Mouse (Mus musculus) midbrain, embryonic 10.5 days (tissue): Measurements from ENCODE around the gene Aifm1. TPM values are rescaled to one million over a fixed set of nuclear protein-coding genes. Genes with fewer than 3 reads are reported as not detected.

Experiments used
- DNase-seq: peaks from one replicate; pipeline ENCODE4 v3.0.0-alpha.2; 2017; ENCODE audit warnings: low spot score
- H3K27ac ChIP-seq: fragments of 300-500 bp; sonication (generic); replicated peaks from 2 replicates; pipeline ENCODE4 v1.5.1; 2016; ENCODE audit warnings: mild to moderate bottlenecking
- H3K27me3 ChIP-seq: fragments of 300-500 bp; sonication (generic); 2 replicates; pipeline ENCODE4 v1.6.1; 2016; ENCODE audit warnings: low read depth, mild to moderate bottlenecking; ENCODE audit not compliant: poor library complexity, severe bottlenecking
- H3K36me3 ChIP-seq: fragments of 300-500 bp; sonication (generic); 2 replicates; pipeline ENCODE4 v1.6.1; 2016; ENCODE audit warnings: mild to moderate bottlenecking, moderate library complexity
- H3K4me1 ChIP-seq: fragments of 300-500 bp; sonication (generic); 2 replicates; pipeline ENCODE4 v1.6.1; 2016
- H3K4me3 ChIP-seq: fragments of 300-500 bp; sonication (generic); 2 replicates; pipeline ENCODE4 v1.5.1; 2016; ENCODE audit warnings: mild to moderate bottlenecking, moderate library complexity
- H3K9me3 ChIP-seq: fragments of 300-500 bp; sonication (generic); replicated peaks from 2 replicates; pipeline ENCODE4 v1.6.1; 2016; ENCODE audit warnings: mild to moderate bottlenecking
- WGBS: fragments of 180-500 bp; shearing (Covaris S2); methylation state at CpG from one replicate; pipeline ENCODE4 v1.1.7; 2016; 5-methylcytosine and 5-hydroxymethylcytosine counted together
- polyA plus RNA-seq: library from polyadenylated mRNA; unstranded; fragments of >200 nt; fragmentation: Nextera tagmentation; extraction: Ambion mirVana; gene quantifications from 2 replicates; pipeline ENCODE4 v1.2.1, GENCODE M21; 2016

The Aifm1 gene
- polyA plus RNA-seq, 1 experiment from 2014 or later, result 73.1 TPM

- Histone ChIP-seq H3K9me3 (no peaks in the 10 kb centered on the region), H3K36me3 (no peaks in the 10 kb centered on the region), H3K27me3 (peaks cover 3% of the 10 kb centered on the region; the same call in 1 of the 2 replicates), H3K4me3 (no peak overlapping the region), H3K4me1 (no peaks in the 10 kb centered on the region; the same call in 1 of the 2 replicates), H3K27ac (no peak overlapping the region)
- WGBS, result 43% methylated on average over 6 of the region's 6 CpGs
- DNase-seq, result no peak
Measured at GRCm38 (mm10) chrX:48433527-48433899, 79.8 kb downstream of the Aifm1 start.

GRCm38 (mm10) chrX:48432599-48433526, 80.5 kb downstream of the Aifm1 start:
- no peaks in the 10 kb centered on the region for H3K9me3 ChIP-seq
- no peak for DNase-seq
- H3K27ac ChIP-seq, result no peak overlapping the region
- no peaks in the 10 kb centered on the region for H3K36me3 ChIP-seq
- no peaks in the 10 kb centered on the region; the same call in 1 of the 2 replicates for H3K4me1 ChIP-seq
- no peak overlapping the region for H3K4me3 ChIP-seq
- peaks cover 3% of the 10 kb centered on the region; the same call in 1 of the 2 replicates for H3K27me3 ChIP-seq
- WGBS, result 73% methylated on average over 15 of the region's 15 CpGs

GRCm38 (mm10) chrX:48429538-48429937, 83.8 kb downstream of the Aifm1 start:
- no peak overlapping the region for H3K4me3 ChIP-seq
- peaks cover 3% of the 10 kb centered on the region; the same call in 1 of the 2 replicates for H3K27me3 ChIP-seq
- no peaks in the 10 kb centered on the region; the same call in 1 of the 2 replicates for H3K4me1 ChIP-seq
- 35% methylated on average over 6 of the region's 6 CpGs for WGBS
- H3K36me3 ChIP-seq, result no peaks in the 10 kb centered on the region
- DNase-seq, result no peak
- no peak overlapping the region for H3K27ac ChIP-seq
- H3K9me3 ChIP-seq, result no peaks in the 10 kb centered on the region

GRCm38 (mm10) chrX:48429100-48429499, 84.3 kb downstream of the Aifm1 start:
- H3K4me3 ChIP-seq, result no peak overlapping the region
- no peak overlapping the region for H3K27ac ChIP-seq
- no peaks in the 10 kb centered on the region; the same call in 1 of the 2 replicates for H3K4me1 ChIP-seq
- no peaks in the 10 kb centered on the region for H3K9me3 ChIP-seq
- H3K36me3 ChIP-seq, result no peaks in the 10 kb centered on the region
- H3K27me3 ChIP-seq, result peaks cover 3% of the 10 kb centered on the region; the same call in 1 of the 2 replicates
- no peak for DNase-seq

DNA sequence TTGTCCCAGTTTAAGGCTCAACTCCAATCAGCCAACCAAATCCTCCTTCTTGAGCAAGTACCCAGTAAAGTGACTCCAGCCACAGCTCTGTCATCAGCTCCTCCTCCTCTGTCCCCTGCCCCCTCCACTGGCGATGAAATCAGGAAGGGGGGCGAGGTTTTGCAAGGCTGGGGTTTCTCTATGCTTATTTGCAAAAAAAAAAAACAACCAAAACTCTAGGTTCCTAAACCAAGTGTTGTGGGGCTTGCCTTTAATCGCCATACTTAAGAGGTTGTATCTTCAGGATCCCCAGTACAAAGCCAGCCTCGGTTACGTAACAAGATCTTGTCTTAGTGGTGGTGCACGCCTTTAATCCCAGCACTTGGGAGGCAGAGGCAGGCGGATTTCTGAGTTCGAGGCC, 84.7 kb downstream of the Aifm1 start:
- 85% methylated on average over 8 of the region's 8 CpGs for WGBS
- Histone ChIP-seq H3K4me1 (no peaks in the 10 kb centered on the region; the same call in 1 of the 2 replicates), H3K36me3 (no peaks in the 10 kb centered on the region), H3K27me3 (peaks cover 3% of the 10 kb centered on the region; the same call in 1 of the 2 replicates), H3K4me3 (no peak overlapping the region), H3K27ac (no peak overlapping the region), H3K9me3 (no peaks in the 10 kb centered on the region)
- DNase-seq, result no peak

DNA sequence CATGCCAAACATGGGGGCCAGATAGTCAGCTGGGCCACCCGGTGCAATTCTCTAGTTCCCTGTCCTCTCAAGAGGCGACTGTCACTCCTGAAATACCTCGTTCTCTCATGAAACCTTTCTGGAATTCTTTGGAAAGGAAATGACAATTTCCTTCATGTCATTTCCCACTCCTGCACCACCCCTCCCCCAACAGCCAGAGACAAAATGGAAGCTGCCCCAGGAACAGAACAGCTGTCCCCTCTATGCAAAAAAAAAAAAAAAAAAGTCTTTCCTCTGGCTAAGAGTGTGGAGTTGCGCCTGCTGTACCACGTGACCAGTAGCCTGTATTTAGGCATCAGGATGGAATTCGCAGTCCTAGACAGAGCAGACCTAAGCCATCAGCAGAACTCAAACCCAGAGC, 85.1 kb downstream of the Aifm1 start:
- H3K27me3 ChIP-seq, result peaks cover 3% of the 10 kb centered on the region; the same call in 1 of the 2 replicates
- DNase-seq, result no peak
- H3K4me1 ChIP-seq, result no peaks in the 10 kb centered on the region
- no peaks in the 10 kb centered on the region for H3K9me3 ChIP-seq
- 83% methylated on average over 6 of the region's 6 CpGs for WGBS
- H3K36me3 ChIP-seq, result no peaks in the 10 kb centered on the region
- H3K27ac ChIP-seq, result no peak overlapping the region
- H3K4me3 ChIP-seq, result no peak overlapping the region

DNA sequence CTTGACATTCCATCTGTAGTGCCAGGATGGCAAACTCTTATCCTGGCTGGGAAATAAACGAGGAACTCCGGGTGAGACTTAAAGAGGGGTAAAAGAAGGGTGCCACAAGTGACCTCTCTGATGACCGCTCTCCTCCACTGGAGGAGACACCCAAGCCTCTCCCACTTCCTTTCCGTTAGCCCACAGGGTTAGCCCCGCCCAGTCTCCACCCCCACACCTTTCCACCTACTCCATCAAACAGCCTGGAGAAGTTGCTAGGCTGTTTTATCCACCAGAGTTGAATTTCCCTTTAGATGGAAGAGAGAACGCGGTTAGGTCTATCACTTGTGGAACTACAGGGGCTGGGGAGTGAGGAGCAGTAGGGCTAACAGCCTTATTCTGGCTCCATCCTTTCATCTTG, 88.1 kb downstream of the Aifm1 start:
- Histone ChIP-seq H3K27ac (no peak overlapping the region), H3K4me1 (no peaks in the 10 kb centered on the region), H3K36me3 (no peaks in the 10 kb centered on the region), H3K9me3 (no peaks in the 10 kb centered on the region), H3K27me3 (no peaks in the 10 kb centered on the region), H3K4me3 (no peak overlapping the region)
- no peak for DNase-seq
- 71% methylated on average over 7 of the region's 7 CpGs for WGBS

Other genes starting within 250 kb of the Aifm1 start
- gene Bcorl1, start 172.2 kb downstream of the Aifm1 start, polyA plus RNA-seq, result 4.0 and 4.9 TPM in 2 replicates
- gene Elf4, start 50.4 kb downstream of the Aifm1 start, polyA plus RNA-seq, result 1.8 and 2.0 TPM in 2 replicates
- 11.1 and 19.1 TPM in 2 replicates for gene Rab33a, start 5.7 kb upstream of the Aifm1 start, polyA plus RNA-seq
- 19.1 and 19.2 TPM in 2 replicates for gene Zfp280c, start 80.9 kb upstream of the Aifm1 start, polyA plus RNA-seq
- gene Slc25a14, start 109.8 kb upstream of the Aifm1 start, polyA plus RNA-seq, result 22.8 and 24.8 TPM in 2 replicates
- gene Gpr119, start 160.9 kb upstream of the Aifm1 start, polyA plus RNA-seq, result 0.05 TPM in 1 of 2 replicates, not detected in the other
- 24.1 and 24.8 TPM in 2 replicates for gene Rbmx2, start 181.4 kb upstream of the Aifm1 start, polyA plus RNA-seq